Mouse (Mus musculus): ENCODE measurements around the gene Uso1.
"Not testable (repeated sequence)": the region's sequence is repeated elsewhere in the genome, so short reads cannot be mapped to it uniquely, and the experiment has no call there.

The Uso1 gene

GRCm38 (mm10) chr5:92149330-92149982 lies 11.7 kb downstream of the Uso1 start:
- in situ Hi-C loops (cut with MboI; ENCODE audit: low pct_unique_long_range_greater_than_20kb in 1 of 2, low sequenced_read_pairs in 2 of 2, unreplicated experiment in 1 of 2): no loop called here

- in situ Hi-C loops (cut with MboI; ENCODE audit: low pct_unique_long_range_greater_than_20kb in 1 of 2, low sequenced_read_pairs in 2 of 2, unreplicated experiment in 1 of 2): no loop called here
These were observed 17.1 kb downstream of the Uso1 start for GRCm38 (mm10) chr5:92154861-92155260.

- in situ Hi-C loops (cut with MboI; ENCODE audit: low pct_unique_long_range_greater_than_20kb in 1 of 2, low sequenced_read_pairs in 2 of 2, unreplicated experiment in 1 of 2): no loop called here
These were observed 28.2 kb downstream of the Uso1 start for GRCm38 (mm10) chr5:92165976-92166375.

GRCm38 (mm10) chr5:92183071-92183830 lies 45.5 kb downstream of the Uso1 start:
- in situ Hi-C loops (cut with MboI; ENCODE audit: low pct_unique_long_range_greater_than_20kb in 1 of 2, low sequenced_read_pairs in 2 of 2, unreplicated experiment in 1 of 2): no loop called here

- in situ Hi-C loops (cut with MboI; ENCODE audit: low pct_unique_long_range_greater_than_20kb in 1 of 2, low sequenced_read_pairs in 2 of 2, unreplicated experiment in 1 of 2): no loop called here
These were observed 51.2 kb downstream of the Uso1 start for GRCm38 (mm10) chr5:92188881-92189483.

GRCm38 (mm10) chr5:92195716-92196115 lies 58.0 kb downstream of the Uso1 start:
- in situ Hi-C loops (cut with MboI; ENCODE audit: low pct_unique_long_range_greater_than_20kb in 1 of 2, low sequenced_read_pairs in 2 of 2, unreplicated experiment in 1 of 2): not testable (repeated sequence)

GRCm38 (mm10) chr5:92196895-92197811 lies 59.4 kb downstream of the Uso1 start:
- in situ Hi-C loops (cut with MboI; ENCODE audit: low pct_unique_long_range_greater_than_20kb in 1 of 2, low sequenced_read_pairs in 2 of 2, unreplicated experiment in 1 of 2): no loop called here

GRCm38 (mm10) chr5:92198266-92198665 lies 60.5 kb downstream of the Uso1 start:
- in situ Hi-C loops (cut with MboI; ENCODE audit: low pct_unique_long_range_greater_than_20kb in 1 of 2, low sequenced_read_pairs in 2 of 2, unreplicated experiment in 1 of 2): no loop called here

GRCm38 (mm10) chr5:92204162-92205036 lies 66.7 kb downstream of the Uso1 start:
- in situ Hi-C loops (cut with MboI; ENCODE audit: low pct_unique_long_range_greater_than_20kb in 1 of 2, low sequenced_read_pairs in 2 of 2, unreplicated experiment in 1 of 2): no loop called here

GRCm38 (mm10) chr5:92205184-92205583 lies 67.4 kb downstream of the Uso1 start:
- in situ Hi-C loops (cut with MboI; ENCODE audit: low pct_unique_long_range_greater_than_20kb in 1 of 2, low sequenced_read_pairs in 2 of 2, unreplicated experiment in 1 of 2): no loop called here

GRCm38 (mm10) chr5:92205706-92206105 lies 68.0 kb downstream of the Uso1 start:
- in situ Hi-C loops (cut with MboI; ENCODE audit: low pct_unique_long_range_greater_than_20kb in 1 of 2, low sequenced_read_pairs in 2 of 2, unreplicated experiment in 1 of 2): no loop called here

GRCm38 (mm10) chr5:92206121-92206520 lies 68.4 kb downstream of the Uso1 start:
- in situ Hi-C loops (cut with MboI; ENCODE audit: low pct_unique_long_range_greater_than_20kb in 1 of 2, low sequenced_read_pairs in 2 of 2, unreplicated experiment in 1 of 2): no loop called here

- in situ Hi-C loops (cut with MboI; ENCODE audit: low pct_unique_long_range_greater_than_20kb in 1 of 2, low sequenced_read_pairs in 2 of 2, unreplicated experiment in 1 of 2): no loop called here
These were observed 72.5 kb downstream of the Uso1 start for GRCm38 (mm10) chr5:92210205-92210604.

GRCm38 (mm10) chr5:92212231-92212630 lies 74.5 kb downstream of the Uso1 start:
- in situ Hi-C loops (cut with MboI; ENCODE audit: low pct_unique_long_range_greater_than_20kb in 1 of 2, low sequenced_read_pairs in 2 of 2, unreplicated experiment in 1 of 2): no loop called here

GRCm38 (mm10) chr5:92215308-92215707 lies 77.6 kb downstream of the Uso1 start, which contains the start of gene U90926:
Gene U90926 (minus strand): TSS chr5:92215408.
- in situ Hi-C loops (cut with MboI; ENCODE audit: low pct_unique_long_range_greater_than_20kb in 1 of 2, low sequenced_read_pairs in 2 of 2, unreplicated experiment in 1 of 2): no loop called here

GRCm38 (mm10) chr5:92218915-92219793 lies 81.4 kb downstream of the Uso1 start:
- in situ Hi-C loops (cut with MboI; ENCODE audit: low pct_unique_long_range_greater_than_20kb in 1 of 2, low sequenced_read_pairs in 2 of 2, unreplicated experiment in 1 of 2): no loop called here

GRCm38 (mm10) chr5:92219826-92220225 lies 82.1 kb downstream of the Uso1 start:
- in situ Hi-C loops (cut with MboI; ENCODE audit: low pct_unique_long_range_greater_than_20kb in 1 of 2, low sequenced_read_pairs in 2 of 2, unreplicated experiment in 1 of 2): no loop called here
